Mouse (Mus musculus) hindbrain, embryonic 12.5 days (tissue): ENCODE results near the gene Slc32a1. TPM values are rescaled to one million over a fixed set of nuclear protein-coding genes. Genes with fewer than 3 reads are reported as not detected.

ENCODE experiments used
- ATAC-seq: fragments of 200-750 bp; cut with Nextera tagmentation; 2 replicates; pipeline ENCODE4 v1.8.0; 2017; ENCODE audit warnings: moderate TSS enrichment; ENCODE audit not compliant: low FRiP score
- H3K27ac ChIP-seq: fragments of 300-500 bp; sonication (generic); 2 replicates; pipeline ENCODE4 v1.5.1; 2016; ENCODE audit warnings: mild to moderate bottlenecking
- H3K27me3 ChIP-seq: fragments of 300-500 bp; sonication (generic); 2 replicates; pipeline ENCODE4 v1.6.1; 2016; ENCODE audit warnings: mild to moderate bottlenecking
- H3K36me3 ChIP-seq: fragments of 300-500 bp; sonication (generic); 2 replicates; pipeline ENCODE4 v1.6.1; 2016; ENCODE audit warnings: mild to moderate bottlenecking
- H3K4me1 ChIP-seq: fragments of 300-500 bp; sonication (generic); 2 replicates; pipeline ENCODE4 v1.6.1; 2016
- H3K4me2 ChIP-seq: fragments of 300-500 bp; sonication (generic); replicated peaks from 2 replicates; pipeline ENCODE4 v1.6.1; 2016; ENCODE audit warnings: mild to moderate bottlenecking
- H3K4me3 ChIP-seq: fragments of 300-500 bp; sonication (generic); 2 replicates; pipeline ENCODE4 v1.5.1; 2016; ENCODE audit warnings: mild to moderate bottlenecking
- H3K9ac ChIP-seq: fragments of 300-500 bp; sonication (generic); 2 replicates; pipeline ENCODE4 v1.6.1; 2016; ENCODE audit warnings: mild to moderate bottlenecking, moderate library complexity
- H3K9me3 ChIP-seq: fragments of 300-500 bp; sonication (generic); replicated peaks from 2 replicates; pipeline ENCODE4 v1.6.1; 2016; ENCODE audit warnings: mild to moderate bottlenecking
- WGBS: fragments of 180-500 bp; shearing (Covaris S2); methylation state at CpG from one replicate; pipeline ENCODE4 v1.1.7; 2016; 5-methylcytosine and 5-hydroxymethylcytosine counted together
- polyA plus RNA-seq: library from polyadenylated mRNA; unstranded; fragments of >200 nt; fragmentation: Nextera tagmentation; extraction: Ambion mirVana; gene quantifications from 2 replicates; pipeline ENCODE4 v1.2.1, GENCODE M21; 2016

The Slc32a1 gene
- polyA plus RNA-seq, 1 experiment from 2014 or later = 3.5 TPM

- ATAC-seq = 0 out of 2 replicates have a peak, but pooled peaks have one; percentile 10
- H3K4me1 ChIP-seq = peaks cover 36% of the 10 kb centered on the region
- peaks cover 99% of the 10 kb centered on the region for H3K27me3 ChIP-seq
- H3K27ac ChIP-seq = peak overlapping the region; percentile 77
- H3K4me3 ChIP-seq = peak overlapping the region; percentile 49
- peak overlapping the region; percentile 52 for H3K4me2 ChIP-seq
- H3K9me3 ChIP-seq = no peaks in the 10 kb centered on the region
- WGBS = 3% methylated on average over 53 of the region's 53 CpGs
- H3K9ac ChIP-seq = peak overlapping the region; percentile 69
- H3K36me3 ChIP-seq = no peaks in the 10 kb centered on the region
Measured at GRCm38 (mm10) chr2:158613541-158614417, 3.2 kb downstream of the Slc32a1 start.

GRCm38 (mm10) chr2:158614418-158614955 lies 3.9 kb downstream of the Slc32a1 start:
- Histone ChIP-seq H3K27ac (peak overlapping the region; percentile 52; the same call in 1 of the 2 replicates), H3K4me3 (peak overlapping the region; percentile 49), H3K36me3 (no peaks in the 10 kb centered on the region), H3K9ac (peak overlapping the region; percentile 69), H3K9me3 (no peaks in the 10 kb centered on the region), H3K27me3 (peaks cover 98% of the 10 kb centered on the region), H3K4me1 (peaks cover 36% of the 10 kb centered on the region), H3K4me2 (peak overlapping the region; percentile 52)
- WGBS = 2% methylated on average over 47 of the region's 47 CpGs
- ATAC-seq = no peak

DNA sequence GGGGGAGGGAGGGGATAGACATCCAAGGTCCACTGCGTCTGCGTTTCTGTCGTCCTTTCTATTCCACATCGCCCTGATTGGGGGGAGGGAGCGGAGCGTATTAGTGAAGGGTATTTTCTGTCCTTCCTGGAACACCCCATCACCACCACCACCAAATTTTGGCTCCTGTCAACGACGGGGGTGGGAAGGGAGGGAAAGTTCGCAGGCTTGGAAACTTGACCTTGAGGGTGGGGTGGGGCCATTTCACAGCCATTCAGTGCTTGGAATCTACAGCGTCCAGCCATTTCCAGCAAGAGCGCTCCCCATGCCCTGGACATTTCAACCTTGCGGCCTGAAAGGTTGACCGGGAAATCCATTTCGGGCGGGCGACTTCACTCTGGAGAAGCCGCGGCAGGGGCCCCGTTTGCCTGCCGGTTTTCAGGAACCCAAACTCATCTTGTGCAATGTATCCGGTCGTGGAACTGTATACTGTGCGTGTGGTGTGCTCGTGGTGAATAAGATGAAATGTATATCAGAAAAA lies 4.7 kb downstream of the Slc32a1 start:
- Histone ChIP-seq H3K4me3 (peak overlapping the region; percentile 49), H3K9me3 (no peaks in the 10 kb centered on the region), H3K27me3 (peaks cover 97% of the 10 kb centered on the region), H3K27ac (peak overlapping the region; percentile 70), H3K4me2 (peak overlapping the region; percentile 52), H3K36me3 (no peaks in the 10 kb centered on the region), H3K9ac (peak overlapping the region; percentile 69), H3K4me1 (peaks cover 36% of the 10 kb centered on the region)
- ATAC-seq = no peak
- under 1% methylated on average over 24 of the region's 24 CpGs for WGBS

- Histone ChIP-seq H3K27me3 (peaks cover 93% of the 10 kb centered on the region), H3K4me2 (peak overlapping the region; percentile 52), H3K9ac (peak overlapping the region; percentile 69), H3K4me3 (peak overlapping the region; percentile 49), H3K27ac (peak overlapping the region; percentile 70), H3K4me1 (peaks cover 33% of the 10 kb centered on the region), H3K36me3 (no peaks in the 10 kb centered on the region), H3K9me3 (no peaks in the 10 kb centered on the region)
- 3% methylated on average over 13 of the region's 13 CpGs for WGBS
- ATAC-seq = no peak
Measured at GRCm38 (mm10) chr2:158615702-158616101, 5.1 kb downstream of the Slc32a1 start.

GRCm38 (mm10) chr2:158616296-158616695 lies 5.7 kb downstream of the Slc32a1 start:
- ATAC-seq = peak; percentile 51
- no peaks in the 10 kb centered on the region for H3K9me3 ChIP-seq
- no peaks in the 10 kb centered on the region for H3K36me3 ChIP-seq
- H3K9ac ChIP-seq = peak overlapping the region; percentile 69
- under 1% methylated on average over 12 of the region's 12 CpGs for WGBS
- H3K27ac ChIP-seq = peak overlapping the region; percentile 76
- H3K4me2 ChIP-seq = peak overlapping the region; percentile 52
- H3K4me3 ChIP-seq = peak overlapping the region; percentile 49
- peaks cover 93% of the 10 kb centered on the region for H3K27me3 ChIP-seq
- H3K4me1 ChIP-seq = peaks cover 28% of the 10 kb centered on the region

DNA sequence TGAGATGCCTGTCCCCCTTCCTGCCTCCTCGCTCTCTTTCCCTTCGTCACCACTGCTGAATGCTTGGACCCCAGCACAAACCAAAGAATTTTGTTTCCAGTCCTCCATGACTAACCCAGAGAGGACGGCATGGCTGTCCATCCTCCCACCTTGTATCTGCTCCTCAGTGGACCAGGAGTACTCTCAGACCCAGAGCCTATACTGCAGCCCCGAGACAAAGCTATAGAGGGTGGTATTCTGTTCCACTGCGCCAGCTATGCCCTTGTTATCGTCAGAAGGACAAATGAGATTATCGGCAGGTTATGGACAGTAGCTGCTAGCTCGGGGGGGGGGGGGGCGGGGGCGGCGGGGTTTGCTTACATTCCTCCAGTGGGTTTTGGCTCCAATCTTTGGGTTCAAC lies 6.2 kb downstream of the Slc32a1 start:
- Histone ChIP-seq H3K4me3 (peak overlapping the region; percentile 49), H3K27ac (peak overlapping the region; percentile 76), H3K4me1 (peaks cover 28% of the 10 kb centered on the region), H3K36me3 (no peaks in the 10 kb centered on the region), H3K9ac (peak overlapping the region; percentile 69; the same call in 1 of the 2 replicates), H3K4me2 (peak overlapping the region; percentile 52), H3K9me3 (no peaks in the 10 kb centered on the region), H3K27me3 (peaks cover 93% of the 10 kb centered on the region)
- WGBS = 8% methylated on average over 11 of the region's 11 CpGs
- ATAC-seq = 0 out of 2 replicates have a peak, but pooled peaks have one; percentile 57

- Histone ChIP-seq H3K27me3 (peaks cover 20% of the 10 kb centered on the region), H3K36me3 (peaks cover 18% of the 10 kb centered on the region), H3K27ac (peak within 1 kb of the TSS; percentile 85), H3K4me3 (peak within 1 kb of the TSS; percentile 90), H3K9me3 (no peaks in the 10 kb centered on the region), H3K4me1 (peaks cover 21% of the 10 kb centered on the region), H3K4me2 (peak within 1 kb of the TSS; percentile 73), H3K9ac (peak within 1 kb of the TSS; percentile 88)
- under 1% methylated on average over 39 of the region's 39 CpGs for WGBS
- ATAC-seq = peak; percentile 92
Measured at GRCm38 (mm10) chr2:158624718-158625222, 14.2 kb downstream of the Slc32a1 start, which contains the start of gene Actr5. Gene Actr5, plus strand, starts transcription at chr2:158624888.

DNA sequence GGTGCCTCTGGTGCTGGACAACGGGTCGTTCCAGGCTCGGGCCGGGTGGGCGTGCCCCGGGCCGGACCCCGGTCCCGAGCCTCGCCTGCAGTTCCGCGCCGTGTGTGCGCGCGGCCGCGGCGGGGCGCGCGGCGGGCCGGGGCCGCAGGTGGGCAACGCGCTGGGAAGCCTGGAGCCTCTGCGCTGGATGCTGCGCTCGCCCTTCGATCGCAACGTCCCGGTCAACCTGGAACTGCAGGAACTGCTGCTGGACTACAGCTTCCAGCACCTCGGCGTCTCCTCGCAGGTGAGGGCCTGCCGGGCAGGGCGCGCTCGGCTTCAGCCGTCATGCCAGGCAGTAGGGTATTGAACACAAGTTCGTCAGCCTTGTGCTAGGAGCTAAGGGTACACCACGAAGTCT lies 14.7 kb downstream of the Slc32a1 start:
- peaks cover 21% of the 10 kb centered on the region for H3K4me1 ChIP-seq
- under 1% methylated on average over 43 of the region's 44 CpGs for WGBS

GRCm38 (mm10) chr2:158625697-158626096 lies 15.1 kb downstream of the Slc32a1 start:
- Histone ChIP-seq H3K4me3 (peak overlapping the region; percentile 90), H3K4me1 (peaks cover 21% of the 10 kb centered on the region), H3K36me3 (peaks cover 25% of the 10 kb centered on the region), H3K27ac (no peak overlapping the region), H3K4me2 (peak overlapping the region; percentile 73), H3K9me3 (no peaks in the 10 kb centered on the region), H3K9ac (peak overlapping the region; percentile 88), H3K27me3 (peaks cover 15% of the 10 kb centered on the region)
- ATAC-seq = no peak
- 44% methylated on average over 8 of the region's 8 CpGs for WGBS

More for the DNA sequence above, 14.7 kb downstream of the Slc32a1 start:
- peaks cover 22% of the 10 kb centered on the region for H3K36me3 ChIP-seq
- peak overlapping the region; percentile 88 for H3K9ac ChIP-seq
- ATAC-seq = peak; percentile 79
- no peaks in the 10 kb centered on the region for H3K9me3 ChIP-seq
- peaks cover 16% of the 10 kb centered on the region for H3K27me3 ChIP-seq
- peak overlapping the region; percentile 90 for H3K4me3 ChIP-seq
- peak overlapping the region; percentile 73 for H3K4me2 ChIP-seq
- peak overlapping the region; percentile 85 for H3K27ac ChIP-seq

GRCm38 (mm10) chr2:158628858-158629257 lies 18.3 kb downstream of the Slc32a1 start:
- Histone ChIP-seq H3K4me1 (peaks cover 21% of the 10 kb centered on the region), H3K27ac (no peak overlapping the region), H3K4me3 (no peak overlapping the region), H3K4me2 (no peak overlapping the region), H3K27me3 (no peaks in the 10 kb centered on the region), H3K36me3 (peaks cover 53% of the 10 kb centered on the region), H3K9ac (no peak overlapping the region), H3K9me3 (no peaks in the 10 kb centered on the region)
- no peak for ATAC-seq
- WGBS = 81% methylated on average over 3 of the region's 3 CpGs

DNA sequence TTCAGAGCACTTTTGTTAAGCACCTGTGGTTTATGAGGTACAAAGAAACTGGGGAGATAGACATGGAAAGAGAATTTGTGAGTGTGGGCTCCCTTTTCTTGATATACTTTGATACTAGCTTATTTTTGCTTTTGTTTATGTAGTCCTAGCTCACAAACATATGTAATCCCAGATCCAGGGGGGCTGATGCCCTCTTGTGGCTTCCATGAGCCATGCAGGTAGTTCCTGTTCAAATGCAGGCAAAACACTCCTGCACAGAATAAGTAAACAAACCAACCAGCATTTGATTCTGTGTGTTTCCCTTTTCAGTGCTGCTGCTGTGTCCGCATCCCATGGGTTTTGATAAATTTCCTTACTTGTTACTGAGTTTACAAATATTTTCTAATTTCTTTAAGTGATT lies 18.8 kb downstream of the Slc32a1 start:
- Histone ChIP-seq H3K27me3 (no peaks in the 10 kb centered on the region), H3K4me1 (peaks cover 20% of the 10 kb centered on the region), H3K4me2 (no peak overlapping the region), H3K4me3 (no peak overlapping the region), H3K36me3 (peaks cover 54% of the 10 kb centered on the region), H3K27ac (no peak overlapping the region), H3K9ac (no peak overlapping the region), H3K9me3 (no peaks in the 10 kb centered on the region)
- 90% methylated on average over 1 of the region's 1 CpGs for WGBS
- ATAC-seq = no peak

DNA sequence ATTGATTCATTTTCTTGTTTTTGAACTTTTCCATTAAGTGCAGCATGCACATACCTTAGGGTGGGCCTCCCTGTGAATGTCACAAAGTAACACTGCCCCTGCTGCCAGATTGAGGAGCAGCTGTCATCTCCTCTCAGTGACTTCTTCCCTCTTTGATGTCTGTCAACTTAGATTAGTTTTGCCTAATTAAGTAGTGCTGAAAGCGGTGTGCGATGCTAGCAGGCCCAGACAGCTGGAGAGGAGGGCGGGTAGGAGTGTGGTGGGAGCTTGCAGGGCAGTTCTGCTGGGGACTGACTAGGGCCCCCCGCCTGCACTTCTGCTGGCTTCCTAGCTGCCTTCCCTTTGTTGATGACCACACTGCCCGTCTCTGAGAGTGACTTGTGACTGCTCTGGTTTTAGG lies 21.3 kb downstream of the Slc32a1 start:
- Histone ChIP-seq H3K4me1 (peaks cover 3% of the 10 kb centered on the region), H3K9me3 (no peaks in the 10 kb centered on the region), H3K27me3 (no peaks in the 10 kb centered on the region), H3K4me3 (no peak overlapping the region), H3K4me2 (no peak overlapping the region), H3K36me3 (peaks cover 77% of the 10 kb centered on the region), H3K9ac (no peak overlapping the region), H3K27ac (no peak overlapping the region)
- WGBS = 78% methylated on average over 5 of the region's 5 CpGs
- no peak for ATAC-seq
